Mouse (Mus musculus): ENCODE measurements around the gene Tmem238l.

Gene Tmem238l

GRCm38 (mm10) chr11:66975606-66976330 lies 19.3 kb downstream of the Tmem238l start:
- no peak for DNase-seq (ENCODE audit: inconsistent age in 2 of 2, low spot score in 1 of 2)

- DNase-seq (ENCODE audit: inconsistent age in 2 of 2, low spot score in 1 of 2), result no peak
These were observed 25.1 kb downstream of the Tmem238l start for GRCm38 (mm10) chr11:66981336-66982115.

- DNase-seq (ENCODE audit: inconsistent age in 2 of 2, low spot score in 1 of 2), result peak; percentile 33 to 65
These were observed 26.4 kb downstream of the Tmem238l start for GRCm38 (mm10) chr11:66982794-66983193.

- no peak for DNase-seq (ENCODE audit: inconsistent age in 2 of 2, low spot score in 1 of 2)
These were observed 27.2 kb downstream of the Tmem238l start for GRCm38 (mm10) chr11:66983422-66984164.

- DNase-seq (ENCODE audit: inconsistent age in 2 of 2, low spot score in 1 of 2), result peak; percentile 73 to 94
These were observed 28.0 kb downstream of the Tmem238l start for GRCm38 (mm10) chr11:66984165-66985135.

- no peak for DNase-seq (ENCODE audit: inconsistent age in 2 of 2, low spot score in 1 of 2)
These were observed 28.8 kb downstream of the Tmem238l start for GRCm38 (mm10) chr11:66985136-66985702.

GRCm38 (mm10) chr11:66992150-66992549 lies 35.7 kb downstream of the Tmem238l start:
- no peak for DNase-seq (ENCODE audit: inconsistent age in 2 of 2, low spot score in 1 of 2)

GRCm38 (mm10) chr11:66993674-66994073 lies 37.2 kb downstream of the Tmem238l start:
- DNase-seq (ENCODE audit: inconsistent age in 2 of 2, low spot score in 1 of 2), result no peak

GRCm38 (mm10) chr11:66996446-66996845 lies 40.0 kb downstream of the Tmem238l start:
- DNase-seq (ENCODE audit: inconsistent age in 2 of 2, low spot score in 1 of 2), result no peak

GRCm38 (mm10) chr11:66998467-66999403 lies 42.3 kb downstream of the Tmem238l start:
- DNase-seq (ENCODE audit: inconsistent age in 2 of 2, low spot score in 1 of 2), result peak; percentile 83 to 95

GRCm38 (mm10) chr11:67000671-67001070 lies 44.2 kb downstream of the Tmem238l start:
- no peak for DNase-seq (ENCODE audit: inconsistent age in 2 of 2, low spot score in 1 of 2)

- DNase-seq (ENCODE audit: inconsistent age in 2 of 2, low spot score in 1 of 2), result no peak
These were observed 45.3 kb downstream of the Tmem238l start for GRCm38 (mm10) chr11:67001717-67002116.

- DNase-seq (ENCODE audit: inconsistent age in 2 of 2, low spot score in 1 of 2), result no peak
These were observed 46.5 kb downstream of the Tmem238l start for GRCm38 (mm10) chr11:67002911-67003310.

- DNase-seq (ENCODE audit: inconsistent age in 2 of 2, low spot score in 1 of 2), result peak in 1 of 2 experiments; percentile 49
These were observed 51.5 kb downstream of the Tmem238l start for GRCm38 (mm10) chr11:67007961-67008360.

GRCm38 (mm10) chr11:67008528-67008927 lies 52.1 kb downstream of the Tmem238l start:
- no peak for DNase-seq (ENCODE audit: inconsistent age in 2 of 2, low spot score in 1 of 2)

- DNase-seq (ENCODE audit: inconsistent age in 2 of 2, low spot score in 1 of 2), result peak in 1 of 2 experiments; percentile 62
These were observed 54.0 kb downstream of the Tmem238l start for GRCm38 (mm10) chr11:67010430-67010829.

- no peak for DNase-seq (ENCODE audit: inconsistent age in 2 of 2, low spot score in 1 of 2)
These were observed 55.2 kb downstream of the Tmem238l start for GRCm38 (mm10) chr11:67011635-67012034.

Measured in adrenal gland, adult (tissue).